Mouse (Mus musculus) limb, embryonic 12.5 days (tissue): ENCODE measurements at regions not wholly inside any gene's neighbourhood (a gene's known extent, or its start where the extent isn't known, plus 50 kb on each side); places are given as distances from the start of the nearest gene placed in this dataset.

Experiments used
- ATAC-seq: fragments of 200-750 bp; cut with Nextera tagmentation; 2 replicates; pipeline ENCODE4 v1.8.0; 2017; ENCODE audit warnings: low read depth, moderate TSS enrichment; ENCODE audit not compliant: insufficient number of reproducible peaks, insufficient read depth, low FRiP score, low TSS enrichment
- H3K27ac ChIP-seq: fragments of 300-500 bp; sonication (generic); 2 replicates; pipeline ENCODE4 v1.5.1; 2016; ENCODE audit warnings: mild to moderate bottlenecking, moderate library complexity
- H3K27me3 ChIP-seq: fragments of 300-500 bp; sonication (generic); 2 replicates; pipeline ENCODE4 v1.6.1; 2016; ENCODE audit warnings: mild to moderate bottlenecking, moderate library complexity
- H3K36me3 ChIP-seq: fragments of 300-500 bp; sonication (generic); 2 replicates; pipeline ENCODE4 v1.6.1; 2016; ENCODE audit warnings: mild to moderate bottlenecking, moderate library complexity
- H3K4me1 ChIP-seq: fragments of 300-500 bp; sonication (generic); replicated peaks from 2 replicates; pipeline ENCODE4 v1.6.1; 2016
- H3K4me2 ChIP-seq: fragments of 300-500 bp; sonication (generic); 2 replicates; pipeline ENCODE4 v1.6.1; 2016; ENCODE audit warnings: mild to moderate bottlenecking, moderate library complexity
- H3K4me3 ChIP-seq: fragments of 300-500 bp; sonication (generic); replicated peaks from 2 replicates; pipeline ENCODE4 v1.5.1; 2016; ENCODE audit warnings: mild to moderate bottlenecking
- H3K9ac ChIP-seq: fragments of 300-500 bp; sonication (generic); replicated peaks from 2 replicates; pipeline ENCODE4 v1.6.1; 2016; ENCODE audit warnings: mild to moderate bottlenecking, moderate library complexity
- H3K9me3 ChIP-seq: fragments of 300-500 bp; sonication (generic); 2 replicates; pipeline ENCODE4 v1.6.1; 2016; ENCODE audit warnings: mild to moderate bottlenecking, moderate library complexity
- WGBS: fragments of 180-500 bp; shearing (Covaris S2); methylation state at CpG from one replicate; pipeline ENCODE4 v1.1.7; 2016; 5-methylcytosine and 5-hydroxymethylcytosine counted together

DNA sequence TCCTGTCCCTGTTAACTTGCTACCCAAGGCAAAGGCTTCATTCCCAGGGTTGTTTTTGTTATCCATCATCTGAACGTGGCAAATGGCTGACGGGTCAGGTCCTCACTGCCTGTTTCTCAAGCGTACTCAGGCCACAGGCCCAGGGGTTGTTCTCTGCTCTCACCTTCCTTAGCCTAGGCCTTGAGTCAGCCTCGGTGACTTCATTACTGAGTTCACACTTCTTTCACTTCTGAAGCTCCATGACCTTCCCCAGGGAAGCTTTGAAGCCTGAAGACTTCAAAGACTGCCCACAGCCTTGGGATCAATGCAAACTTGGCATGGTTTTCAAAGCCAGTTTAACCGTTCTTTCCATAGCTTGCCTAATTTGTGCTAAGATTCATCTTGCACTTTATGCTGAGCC, 145.3 kb upstream of the 9630041A04Rik start:
- Histone ChIP-seq H3K4me2 (no peak overlapping the region), H3K27ac (no peak overlapping the region), H3K9ac (no peak overlapping the region), H3K4me1 (no peaks in the 10 kb centered on the region), H3K27me3 (no peaks in the 10 kb centered on the region), H3K36me3 (no peaks in the 10 kb centered on the region), H3K4me3 (no peak overlapping the region), H3K9me3 (0 out of 2 replicates have a peak, but pooled peaks cover 5% of the 10 kb centered on the region)
- no peak for ATAC-seq
- WGBS = 35% methylated on average over 5 of the region's 5 CpGs

DNA sequence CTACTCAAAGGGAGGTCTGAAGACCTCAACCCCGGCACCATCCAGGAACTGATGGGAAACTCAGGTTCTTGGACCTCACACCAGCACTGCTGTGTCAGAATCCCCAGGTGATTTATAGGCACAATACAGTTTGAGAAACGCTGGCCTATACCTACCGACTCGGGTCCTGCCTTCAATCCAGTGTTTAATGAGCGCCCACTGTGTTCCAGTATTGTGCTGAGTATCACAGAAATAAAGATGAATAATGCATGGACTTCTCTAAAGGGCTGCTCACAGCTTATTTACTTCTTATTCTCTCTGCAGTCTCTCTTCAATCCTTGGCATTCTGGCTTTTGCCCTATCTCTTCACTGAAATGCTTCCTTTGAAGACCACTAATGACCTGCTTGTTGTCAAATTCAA, 146.8 kb upstream of the 9630041A04Rik start:
- no peak overlapping the region for H3K4me3 ChIP-seq
- no peak overlapping the region for H3K9ac ChIP-seq
- no peaks in the 10 kb centered on the region for H3K27me3 ChIP-seq
- H3K4me1 ChIP-seq = no peaks in the 10 kb centered on the region
- WGBS = 71% methylated on average over 5 of the region's 5 CpGs
- no peak overlapping the region for H3K4me2 ChIP-seq
- no peaks in the 10 kb centered on the region for H3K36me3 ChIP-seq
- H3K9me3 ChIP-seq = 0 out of 2 replicates have a peak, but pooled peaks cover 5% of the 10 kb centered on the region
- H3K27ac ChIP-seq = no peak overlapping the region
- ATAC-seq = no peak

DNA sequence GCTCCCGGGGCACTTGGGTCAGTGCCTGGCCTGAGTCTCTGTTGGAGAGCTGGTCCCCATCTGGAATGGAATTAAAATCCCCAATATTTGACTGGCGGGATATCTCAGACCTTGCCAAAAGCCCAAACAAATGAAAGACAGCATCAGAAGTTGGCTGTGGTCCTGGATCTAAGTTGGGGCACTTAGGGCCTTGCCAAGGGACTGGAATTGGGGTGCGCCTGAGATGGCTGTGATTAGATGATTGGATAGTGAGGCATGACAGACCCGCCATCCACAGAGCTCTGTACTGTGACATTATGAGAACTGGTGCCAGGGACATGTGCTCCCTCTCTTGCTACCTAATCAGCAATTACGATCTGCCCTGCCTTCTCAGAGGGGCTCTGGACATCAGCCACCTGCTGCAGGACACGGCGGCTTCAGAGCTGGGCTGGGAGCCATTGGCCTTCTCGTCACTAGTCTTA, 151.0 kb upstream of the 9630041A04Rik start:
- H3K4me1 ChIP-seq = no peaks in the 10 kb centered on the region
- ATAC-seq = no peak
- H3K4me2 ChIP-seq = no peak overlapping the region
- H3K9ac ChIP-seq = no peak overlapping the region
- 0 out of 2 replicates have a peak, but pooled peaks cover 5% of the 10 kb centered on the region for H3K9me3 ChIP-seq
- no peak overlapping the region for H3K27ac ChIP-seq
- 86% methylated on average over 8 of the region's 8 CpGs for WGBS
- H3K36me3 ChIP-seq = no peaks in the 10 kb centered on the region
- no peak overlapping the region for H3K4me3 ChIP-seq
- no peaks in the 10 kb centered on the region for H3K27me3 ChIP-seq

DNA sequence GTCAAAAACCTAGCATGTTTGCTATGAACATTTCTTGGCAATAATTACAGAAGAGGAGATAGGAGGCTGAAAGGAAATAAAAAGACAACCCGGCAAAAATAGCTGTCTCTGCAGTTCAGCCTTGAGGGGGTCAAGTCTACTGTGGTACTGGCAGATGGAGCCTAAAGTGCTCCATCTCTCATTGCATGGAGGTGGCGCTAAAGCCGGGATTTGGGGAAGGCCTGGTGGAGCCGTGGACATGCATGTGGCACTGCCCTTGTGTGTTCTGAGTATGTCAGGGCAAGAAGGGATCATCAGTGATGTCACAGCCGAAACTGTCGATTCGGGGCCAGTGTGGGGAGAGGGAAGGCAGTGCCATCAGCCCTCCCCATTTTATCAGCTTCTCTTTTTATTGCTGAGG, 161.3 kb upstream of the 9630041A04Rik start:
- Histone ChIP-seq H3K27ac (no peak overlapping the region), H3K27me3 (no peaks in the 10 kb centered on the region), H3K4me3 (no peak overlapping the region), H3K9me3 (no peaks in the 10 kb centered on the region), H3K9ac (no peak overlapping the region), H3K36me3 (no peaks in the 10 kb centered on the region), H3K4me1 (no peaks in the 10 kb centered on the region), H3K4me2 (no peak overlapping the region)
- no peak for ATAC-seq
- WGBS = 67% methylated on average over 7 of the region's 7 CpGs

DNA sequence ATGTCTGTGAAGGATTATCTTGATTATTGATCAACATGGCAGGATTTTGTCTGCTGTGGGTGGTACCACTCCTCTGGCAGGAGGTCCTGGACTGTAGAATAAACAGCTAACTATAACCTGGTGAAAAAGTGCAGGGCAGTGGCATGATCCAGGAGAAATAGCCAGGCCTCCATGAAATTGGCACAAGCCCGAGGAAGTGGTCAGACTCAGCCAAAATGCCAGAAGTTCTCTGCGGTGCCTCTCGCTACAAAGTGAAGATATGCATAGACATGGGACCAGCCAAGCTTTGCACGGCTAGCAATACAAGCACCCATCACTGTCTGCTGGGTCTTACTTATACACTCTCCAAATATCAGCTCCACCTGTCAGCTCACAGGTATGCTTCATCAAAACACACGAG, 167.6 kb upstream of the 9630041A04Rik start:
- Histone ChIP-seq H3K36me3 (no peaks in the 10 kb centered on the region), H3K4me2 (no peak overlapping the region), H3K4me1 (no peaks in the 10 kb centered on the region), H3K9me3 (no peaks in the 10 kb centered on the region), H3K27me3 (peaks cover 25% of the 10 kb centered on the region), H3K9ac (no peak overlapping the region), H3K27ac (no peak overlapping the region), H3K4me3 (no peak overlapping the region)
- 92% methylated on average over 5 of the region's 5 CpGs for WGBS
- no peak for ATAC-seq

DNA sequence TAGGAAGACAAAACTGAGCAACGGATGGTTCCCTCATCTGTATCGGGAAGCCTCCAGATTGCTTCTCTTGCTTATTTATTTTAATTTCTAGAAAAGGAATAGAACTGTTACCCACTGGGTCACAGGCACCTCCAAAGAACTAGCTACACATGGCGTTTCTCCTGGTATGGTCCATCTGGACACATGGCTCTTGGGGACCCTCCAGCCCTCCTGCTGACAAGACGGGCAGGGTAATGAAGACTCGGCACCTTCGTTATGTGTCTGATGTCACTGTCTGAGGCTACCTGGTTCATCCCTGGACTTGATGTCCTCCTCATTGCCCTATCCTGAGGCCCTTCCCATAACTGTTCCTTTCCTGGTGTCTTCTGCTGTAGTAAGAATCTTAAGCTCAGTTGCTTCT, 170.3 kb upstream of the 9630041A04Rik start:
- H3K4me1 ChIP-seq = no peaks in the 10 kb centered on the region
- no peaks in the 10 kb centered on the region for H3K9me3 ChIP-seq
- ATAC-seq = no peak
- H3K4me3 ChIP-seq = no peak overlapping the region
- H3K4me2 ChIP-seq = no peak overlapping the region
- no peak overlapping the region for H3K9ac ChIP-seq
- 86% methylated on average over 6 of the region's 6 CpGs for WGBS
- no peaks in the 10 kb centered on the region for H3K36me3 ChIP-seq
- H3K27ac ChIP-seq = no peak overlapping the region
- peaks cover 25% of the 10 kb centered on the region for H3K27me3 ChIP-seq

DNA sequence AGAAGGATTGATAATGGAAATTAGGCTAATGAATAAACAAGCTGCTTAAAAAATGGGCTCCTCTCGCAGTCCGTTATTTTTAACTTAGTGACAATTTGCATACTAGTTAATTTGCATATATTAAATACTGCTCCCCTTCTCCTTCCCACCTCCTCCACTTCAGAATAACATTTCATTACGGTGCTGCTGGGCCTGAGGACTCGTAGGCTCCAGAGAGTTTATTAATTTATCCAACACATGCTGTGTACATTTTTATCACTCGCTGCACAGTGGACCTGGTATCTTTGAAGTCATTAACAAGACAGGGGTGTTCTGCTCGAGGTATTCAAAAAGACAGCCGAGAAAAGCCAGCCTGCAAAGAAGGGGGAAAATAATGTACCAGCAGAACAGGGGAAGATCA, 170.7 kb upstream of the 9630041A04Rik start:
- ATAC-seq = no peak
- no peaks in the 10 kb centered on the region for H3K4me1 ChIP-seq
- H3K9ac ChIP-seq = no peak overlapping the region
- no peak overlapping the region for H3K27ac ChIP-seq
- WGBS = 62% methylated on average over 7 of the region's 7 CpGs
- H3K4me2 ChIP-seq = no peak overlapping the region
- H3K27me3 ChIP-seq = peaks cover 25% of the 10 kb centered on the region
- no peak overlapping the region for H3K4me3 ChIP-seq
- H3K36me3 ChIP-seq = no peaks in the 10 kb centered on the region
- no peaks in the 10 kb centered on the region for H3K9me3 ChIP-seq

DNA sequence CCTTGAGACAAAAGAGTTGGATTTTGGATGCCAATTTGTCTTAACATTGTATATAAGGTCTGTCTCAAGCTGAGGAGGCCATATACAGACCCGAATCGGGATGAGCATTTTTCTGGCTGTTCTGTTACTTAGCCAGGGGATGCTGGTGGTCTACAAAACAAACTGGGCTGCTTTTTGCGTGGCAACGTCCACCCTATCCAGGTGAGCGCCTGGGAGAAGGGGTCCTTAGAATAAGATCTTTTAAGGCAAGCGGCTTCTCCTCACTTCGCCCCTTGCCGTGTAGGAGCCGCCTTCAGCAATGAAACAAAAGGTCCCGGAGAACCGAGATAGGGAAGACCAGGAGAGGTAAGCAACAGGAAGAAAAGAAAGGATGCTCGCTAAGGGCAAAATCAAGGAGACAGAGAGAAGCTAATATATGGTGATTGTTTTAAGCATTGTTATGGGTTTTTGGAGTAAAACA, 171.2 kb upstream of the 9630041A04Rik start:
- Histone ChIP-seq H3K27me3 (peaks cover 25% of the 10 kb centered on the region), H3K9me3 (no peaks in the 10 kb centered on the region), H3K4me2 (peak overlapping the region; percentile 49), H3K4me1 (no peaks in the 10 kb centered on the region), H3K27ac (no peak overlapping the region), H3K36me3 (no peaks in the 10 kb centered on the region), H3K9ac (no peak overlapping the region), H3K4me3 (peak overlapping the region; percentile 9)
- 18% methylated on average over 12 of the region's 12 CpGs for WGBS
- ATAC-seq = no peak

DNA sequence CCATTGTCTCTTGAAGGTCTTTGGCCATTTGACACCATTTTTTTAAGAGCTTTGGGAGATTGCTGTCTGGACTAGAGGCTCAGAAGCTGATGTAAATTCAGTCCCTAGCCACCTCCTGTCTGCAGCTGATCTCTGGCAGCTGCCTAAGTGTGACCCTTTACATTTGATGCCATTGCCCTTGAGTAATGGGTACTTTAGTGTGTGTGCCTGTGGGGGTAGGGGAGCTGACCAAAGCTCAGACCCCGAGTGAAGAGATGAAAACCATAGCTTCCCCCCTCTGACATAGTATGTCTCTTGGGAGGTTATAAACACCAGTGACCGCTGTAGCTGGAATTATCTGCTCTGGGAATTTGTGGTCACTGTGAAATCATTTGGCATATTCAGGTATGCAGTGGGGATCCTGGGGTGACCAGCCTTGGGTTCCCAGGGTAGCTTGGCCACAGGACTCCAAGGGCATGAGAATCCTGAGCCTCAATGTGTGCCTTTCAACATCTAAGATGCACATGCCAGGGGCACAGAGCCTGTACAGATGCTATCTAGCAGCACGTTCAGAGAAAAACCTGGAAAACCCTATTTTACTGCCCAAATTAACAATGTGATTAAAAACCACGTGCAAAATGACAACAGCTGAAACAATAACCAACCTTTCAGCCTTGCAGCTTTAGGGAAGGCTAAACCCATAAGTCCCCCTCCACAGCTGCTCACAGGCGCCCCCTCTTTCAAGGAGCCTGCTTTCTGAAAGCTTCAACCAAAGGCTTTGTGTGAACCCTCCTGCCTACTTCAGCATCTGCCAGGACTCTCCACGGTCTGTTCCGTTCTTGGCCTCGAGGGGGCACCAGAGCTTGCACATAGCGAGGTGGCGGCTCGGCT, 171.9 kb upstream of the 9630041A04Rik start:
- Histone ChIP-seq H3K4me2 (peak overlapping the region; percentile 49), H3K27me3 (peaks cover 25% of the 10 kb centered on the region), H3K9ac (no peak overlapping the region), H3K27ac (no peak overlapping the region), H3K4me3 (no peak overlapping the region), H3K4me1 (no peaks in the 10 kb centered on the region), H3K36me3 (no peaks in the 10 kb centered on the region), H3K9me3 (no peaks in the 10 kb centered on the region)
- 12% methylated on average over 11 of the region's 11 CpGs for WGBS
- ATAC-seq = no peak

DNA sequence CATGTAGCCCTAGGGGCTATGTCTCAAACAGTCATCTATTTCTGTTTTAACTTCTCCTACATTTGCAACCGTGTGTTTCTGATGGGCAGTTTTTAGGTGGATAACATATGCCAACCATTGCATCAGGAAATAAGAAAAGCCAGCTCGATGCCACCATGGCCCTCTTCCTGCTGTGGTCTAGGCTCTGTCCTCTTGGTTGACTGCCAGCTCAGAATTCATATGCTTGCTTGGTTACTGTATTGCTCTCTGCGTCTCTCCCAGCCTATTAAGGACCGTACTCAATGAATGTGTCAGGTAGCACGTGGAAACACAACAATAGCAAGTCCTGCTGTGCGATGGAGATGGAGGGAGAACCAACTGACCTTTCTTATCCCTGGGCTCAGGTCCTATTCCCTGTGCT, 174.4 kb upstream of the 9630041A04Rik start:
- Histone ChIP-seq H3K27ac (no peak overlapping the region), H3K4me3 (no peak overlapping the region), H3K9ac (no peak overlapping the region), H3K36me3 (no peaks in the 10 kb centered on the region), H3K4me1 (no peaks in the 10 kb centered on the region), H3K27me3 (peaks cover 13% of the 10 kb centered on the region), H3K9me3 (no peaks in the 10 kb centered on the region), H3K4me2 (no peak overlapping the region)
- ATAC-seq = no peak
- WGBS = 82% methylated on average over 6 of the region's 6 CpGs

DNA sequence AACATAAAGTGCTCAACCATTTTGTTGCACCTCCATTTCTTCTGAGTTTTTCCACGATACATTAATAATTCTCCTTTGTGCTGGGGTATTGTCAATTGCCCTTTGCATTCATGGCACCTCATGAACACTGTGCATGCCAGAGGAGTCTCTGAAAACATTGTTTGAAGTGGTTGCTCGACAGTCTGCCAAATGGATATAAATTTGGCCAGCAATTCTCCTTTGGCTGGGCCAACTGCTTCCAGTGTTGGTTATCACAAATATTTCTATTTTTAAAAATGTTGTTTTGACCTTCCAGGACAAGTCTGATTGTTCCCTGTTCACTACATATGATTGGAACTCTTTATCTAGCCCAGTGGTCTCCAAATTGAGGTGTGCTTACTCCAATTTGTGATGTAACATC, 184.1 kb upstream of the 9630041A04Rik start:
- no peak overlapping the region for H3K27ac ChIP-seq
- H3K36me3 ChIP-seq = no peaks in the 10 kb centered on the region
- no peak for ATAC-seq
- no peak overlapping the region for H3K4me2 ChIP-seq
- H3K9me3 ChIP-seq = no peaks in the 10 kb centered on the region
- H3K27me3 ChIP-seq = no peaks in the 10 kb centered on the region
- whole genome bisulfite sequencing = 85% methylated on average over 2 of the region's 2 CpGs
- no peak overlapping the region for H3K9ac ChIP-seq
- H3K4me3 ChIP-seq = no peak overlapping the region
- H3K4me1 ChIP-seq = peaks cover 4% of the 10 kb centered on the region

DNA sequence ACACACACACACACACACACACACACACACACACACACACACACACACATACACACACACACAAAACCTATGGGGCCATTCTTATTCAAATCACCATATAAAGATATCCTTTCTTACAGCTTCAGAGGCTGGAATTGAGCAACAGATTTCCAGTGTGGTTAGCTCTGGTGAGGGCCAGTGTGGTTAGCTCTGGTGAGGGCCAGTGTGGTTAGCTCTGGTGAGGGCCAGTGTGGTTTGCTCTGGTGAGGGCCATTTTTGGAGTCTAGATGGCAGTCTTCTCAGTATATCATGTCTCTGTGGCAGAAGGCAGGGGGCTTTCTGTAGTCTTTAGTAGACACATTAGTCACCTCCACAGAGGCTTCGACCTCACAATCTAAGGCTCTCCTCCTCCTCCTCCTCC, 191.5 kb upstream of the 9630041A04Rik start:
- ATAC-seq = no peak

More for the DNA sequence above, 191.5 kb upstream of the 9630041A04Rik start:
- H3K9me3 ChIP-seq = no peaks in the 10 kb centered on the region
- no peaks in the 10 kb centered on the region for H3K4me1 ChIP-seq
- H3K9ac ChIP-seq = no peak overlapping the region
- 0 out of 2 replicates have a peak, but pooled peaks cover 5% of the 10 kb centered on the region for H3K27me3 ChIP-seq
- no peak overlapping the region for H3K27ac ChIP-seq
- H3K36me3 ChIP-seq = no peaks in the 10 kb centered on the region
- WGBS = 100% methylated on average over 1 of the region's 1 CpGs
- no peak overlapping the region for H3K4me3 ChIP-seq
- H3K4me2 ChIP-seq = no peak overlapping the region
